Mouse (Mus musculus): ENCODE measurements around the gene Kif12.

Gene Kif12

GRCm38 (mm10) chr4:63158192-63158591 is 13.7 kb downstream of the Kif12 start:
- no peak for DNase-seq

GRCm38 (mm10) chr4:63156726-63157634 is 15.0 kb downstream of the Kif12 start:
- no peak for DNase-seq

- no peak for DNase-seq
Observed at GRCm38 (mm10) chr4:63155596-63155995, 16.3 kb downstream of the Kif12 start.

GRCm38 (mm10) chr4:63154699-63155098 is 17.2 kb downstream of the Kif12 start, which contains the start of gene Ambp:
TSS of gene Ambp (minus strand) at chr4:63154799.
- no peak for DNase-seq

GRCm38 (mm10) chr4:63154028-63154427 is 17.9 kb downstream of the Kif12 start:
- DNase-seq = no peak

GRCm38 (mm10) chr4:63151127-63151526 is 20.8 kb downstream of the Kif12 start:
- no peak for DNase-seq

GRCm38 (mm10) chr4:63147268-63147667 is 24.7 kb downstream of the Kif12 start:
- DNase-seq = no peak

GRCm38 (mm10) chr4:63129891-63130624 is 41.9 kb downstream of the Kif12 start:
- DNase-seq = no peak

GRCm38 (mm10) chr4:63124861-63125466 is 47.0 kb downstream of the Kif12 start:
- no peak for DNase-seq

GRCm38 (mm10) chr4:63118639-63119437 is 53.1 kb downstream of the Kif12 start:
- peak; percentile 31 to 62 for DNase-seq
